Mouse (Mus musculus): Measurements from ENCODE around the gene Sp9. TPM values are rescaled to one million over a fixed set of nuclear protein-coding genes. Genes with fewer than 3 reads are reported as not detected.
A peak's percentile ranks its signal among the peaks of the same experiment; 100 is the strongest.

The Sp9 gene
- total RNA-seq, 2 experiments from 2014 or later: 3.6 to 4.1 TPM

DNA sequence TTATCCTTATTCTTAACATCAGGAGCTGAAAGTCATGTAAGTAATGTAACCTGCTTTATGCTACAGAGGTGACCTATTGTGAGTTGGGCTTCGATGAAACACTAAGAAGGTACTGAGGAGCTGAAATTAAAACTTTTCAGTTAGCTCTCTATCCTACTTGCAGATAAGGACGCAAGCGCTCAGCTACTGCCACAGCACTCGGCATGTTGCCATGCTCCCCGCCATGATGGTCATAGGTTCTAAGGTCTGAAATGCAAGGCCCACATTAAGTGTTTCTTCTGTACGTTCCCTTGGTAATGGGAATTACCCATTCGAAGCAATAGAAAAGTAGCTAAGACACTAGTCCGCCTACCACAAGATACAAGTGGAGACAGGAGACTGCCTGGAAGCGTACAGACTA is 31.0 kb downstream of the Sp9 start:
- no peak for DNase-seq (ENCODE audit: low spot score in 2 of 2)

DNA sequence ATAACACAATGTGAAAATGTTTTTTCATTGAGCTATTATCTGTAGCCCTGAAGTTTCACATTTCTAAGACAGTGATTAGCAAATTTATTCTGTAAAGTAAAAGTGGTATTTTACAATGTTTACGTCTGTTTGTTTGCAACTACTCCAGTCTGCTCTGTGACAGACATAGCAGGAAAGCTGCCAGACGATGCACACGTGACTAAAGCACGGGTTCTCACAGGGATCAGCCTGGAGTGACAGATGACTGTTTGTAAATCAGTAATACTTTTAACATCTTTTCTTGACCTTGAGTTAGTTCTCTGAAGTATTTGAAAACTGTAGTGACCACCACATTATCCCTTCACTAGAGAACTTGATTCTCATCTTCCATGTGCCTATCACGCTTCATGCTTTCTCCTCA is 32.8 kb downstream of the Sp9 start:
- no peak for DNase-seq (ENCODE audit: low spot score in 2 of 2)

DNA sequence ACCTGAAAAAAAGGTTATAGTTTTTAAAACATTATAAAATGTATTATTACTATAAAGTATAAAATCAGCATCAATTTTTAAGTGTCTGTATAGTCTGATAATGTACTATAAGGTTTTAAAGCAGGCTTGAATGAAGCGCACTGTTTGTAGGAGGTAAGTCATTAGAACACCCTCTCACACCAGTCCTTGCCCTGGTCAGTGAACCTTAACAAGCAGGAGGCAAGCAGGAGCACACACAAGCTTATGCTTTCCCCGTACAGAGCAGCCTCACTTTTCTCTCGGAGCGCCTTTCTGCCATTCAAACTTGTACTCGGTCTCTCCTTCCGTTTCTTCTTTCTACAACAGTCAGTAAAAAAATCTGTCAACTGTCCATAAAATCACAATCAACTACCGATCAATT is 34.3 kb downstream of the Sp9 start:
- DNase-seq (ENCODE audit: low spot score in 2 of 2): no peak

DNA sequence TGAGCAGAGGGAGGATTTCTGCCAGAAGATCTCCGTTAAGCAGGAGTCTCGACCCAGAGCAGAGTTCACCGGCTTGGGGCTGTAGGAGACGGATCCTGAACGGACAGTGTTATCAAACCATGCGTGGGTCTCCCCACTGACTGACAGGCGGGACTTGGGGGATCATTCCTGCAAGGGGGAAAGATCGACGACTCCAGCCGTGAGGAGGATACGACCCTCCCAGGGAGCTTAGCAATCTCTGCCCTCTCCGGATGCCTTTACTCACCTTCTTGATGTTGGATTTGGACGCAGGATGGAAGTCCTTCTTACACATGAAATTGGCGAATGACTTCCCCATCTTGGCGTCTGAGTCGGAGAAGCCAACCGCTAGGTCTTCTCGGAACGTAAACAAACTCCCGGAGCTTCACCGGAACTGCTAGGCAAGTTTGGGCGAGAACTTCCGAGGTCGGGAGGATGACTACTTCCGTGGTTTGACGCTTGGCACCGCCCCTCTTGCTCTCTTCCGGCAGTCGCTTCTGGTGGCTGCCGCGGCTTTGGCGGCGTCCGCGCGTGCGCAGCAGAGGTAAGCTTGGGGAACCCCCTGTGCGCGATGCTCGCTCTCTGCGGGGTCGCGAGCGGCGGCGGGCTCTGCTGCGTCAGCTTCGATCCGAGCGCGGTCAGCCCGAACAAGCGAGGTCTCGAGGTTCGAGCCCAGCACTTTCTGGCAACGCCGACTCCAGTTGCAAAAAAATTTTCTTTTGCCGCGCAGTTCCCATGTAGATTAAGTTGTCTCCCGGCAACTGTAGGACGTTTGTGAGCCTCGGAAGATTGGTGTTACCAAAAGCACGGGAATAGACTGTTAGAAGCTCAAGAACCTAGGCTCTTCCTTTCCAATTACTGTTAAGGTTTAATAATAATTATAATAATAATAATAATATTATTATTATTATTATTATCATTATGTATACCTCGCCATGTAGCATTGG is 40.7 kb downstream of the Sp9 start, which contains the start of the genes Scrn3 and Cir1:
Gene Scrn3 (plus strand): TSS at position 450 of the 965 bp plus-strand sequence.
Gene Cir1 (minus strand): TSS at position 550 of the 965 bp plus-strand sequence.
- peak; percentile 92 to 96 for DNase-seq (ENCODE audit: low spot score in 2 of 2)

DNA sequence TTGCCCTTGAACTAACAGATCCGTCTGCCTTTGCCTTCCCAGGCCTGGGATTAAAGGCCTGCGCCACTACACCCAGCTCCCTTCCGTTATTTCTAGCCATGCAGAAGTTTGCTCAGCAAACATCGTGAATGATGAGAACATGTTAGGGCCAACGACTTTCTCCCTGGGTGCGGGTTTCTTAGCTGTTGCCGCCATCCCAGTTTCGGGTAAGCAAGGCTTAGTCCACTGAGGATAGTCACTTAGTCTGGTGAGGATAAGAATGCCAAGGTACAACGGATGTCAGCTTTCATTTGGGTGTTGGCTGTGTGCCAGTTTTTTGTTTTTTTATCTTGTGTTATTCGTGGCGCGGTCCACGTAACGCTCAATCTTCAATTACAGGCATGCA is 41.4 kb downstream of the Sp9 start:
- peak in 1 of 2 experiments; percentile 16 for DNase-seq (ENCODE audit: low spot score in 2 of 2)

DNA sequence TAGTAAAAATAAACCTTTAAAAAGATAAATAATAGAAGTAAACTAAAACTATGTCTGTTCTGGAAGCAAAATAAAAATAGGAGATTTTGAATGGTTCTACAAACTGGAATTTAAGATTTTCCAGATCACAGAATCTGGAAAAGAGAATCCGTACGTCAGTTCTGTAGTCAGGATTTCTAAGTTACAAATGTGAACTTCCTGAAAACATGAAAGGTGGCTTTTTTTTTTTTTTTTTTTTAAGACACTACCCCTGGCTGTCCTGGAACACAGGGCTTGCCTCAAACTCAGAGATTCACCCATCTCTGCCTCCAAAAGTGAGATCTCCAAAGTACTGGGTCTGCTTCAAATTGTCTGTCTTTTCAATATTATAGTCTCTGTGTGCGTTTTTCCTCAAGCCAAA is 42.6 kb downstream of the Sp9 start:
- no peak for DNase-seq (ENCODE audit: low spot score in 2 of 2)

DNA sequence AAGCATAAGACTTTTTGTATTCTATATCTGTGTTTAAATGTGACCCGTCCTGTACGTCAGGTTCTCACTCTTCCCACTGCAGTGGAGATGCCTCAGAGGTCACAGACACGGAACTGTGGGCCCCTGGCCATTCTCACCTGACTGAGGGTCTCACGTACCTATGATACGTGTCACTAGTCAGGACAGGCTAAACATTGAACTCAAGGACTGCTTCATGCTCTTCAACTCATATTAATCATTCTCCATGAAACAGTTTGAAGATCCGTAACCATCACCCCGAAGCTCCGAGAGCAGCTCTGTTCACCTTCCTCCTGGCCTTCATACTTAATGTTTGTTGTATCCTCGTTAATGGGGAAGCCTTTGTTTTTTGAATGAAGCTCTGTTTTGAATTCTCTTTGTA is 45.7 kb downstream of the Sp9 start:
- DNase-seq (ENCODE audit: low spot score in 2 of 2): no peak

DNA sequence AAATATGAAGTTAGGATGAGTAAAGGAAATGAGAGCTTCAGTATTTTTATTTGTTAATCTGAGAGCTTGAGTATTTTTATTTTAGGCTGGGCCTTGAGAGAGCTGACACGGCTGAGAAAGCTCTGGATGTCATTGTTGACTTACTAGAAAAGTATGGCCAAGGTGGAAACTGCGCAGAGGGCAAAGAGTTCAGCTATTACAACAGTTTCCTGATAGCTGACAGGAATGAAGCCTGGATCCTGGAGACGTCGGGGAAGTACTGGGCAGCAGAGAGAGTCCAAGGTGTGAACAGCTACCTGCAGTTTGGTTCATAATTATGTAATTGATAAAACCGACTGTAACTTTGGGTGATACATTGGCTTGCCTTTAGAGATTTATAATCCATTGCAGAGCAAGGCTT is 47.5 kb downstream of the Sp9 start:
- no peak for DNase-seq (ENCODE audit: low spot score in 2 of 2)

DNA sequence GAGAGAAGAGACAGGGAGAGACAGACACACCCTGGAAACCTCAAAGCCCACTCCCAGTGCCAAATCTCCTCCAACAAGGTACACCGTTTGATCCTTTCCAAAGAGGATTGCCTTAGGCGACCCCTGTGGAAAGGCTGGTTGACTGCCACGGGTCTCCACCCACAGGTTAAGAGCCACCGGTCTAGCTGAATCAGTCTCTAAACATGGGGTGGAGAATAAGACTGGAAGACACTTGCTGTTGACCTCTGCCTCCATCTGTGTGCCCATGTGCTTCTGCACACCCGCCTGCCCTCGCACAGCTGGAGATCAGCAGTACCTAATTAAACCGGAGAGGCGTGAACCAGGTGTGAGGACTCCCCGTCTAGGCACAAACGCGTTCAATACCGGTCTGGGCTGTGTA is 51.3 kb downstream of the Sp9 start:
- DNase-seq (ENCODE audit: low spot score in 2 of 2): no peak

DNA sequence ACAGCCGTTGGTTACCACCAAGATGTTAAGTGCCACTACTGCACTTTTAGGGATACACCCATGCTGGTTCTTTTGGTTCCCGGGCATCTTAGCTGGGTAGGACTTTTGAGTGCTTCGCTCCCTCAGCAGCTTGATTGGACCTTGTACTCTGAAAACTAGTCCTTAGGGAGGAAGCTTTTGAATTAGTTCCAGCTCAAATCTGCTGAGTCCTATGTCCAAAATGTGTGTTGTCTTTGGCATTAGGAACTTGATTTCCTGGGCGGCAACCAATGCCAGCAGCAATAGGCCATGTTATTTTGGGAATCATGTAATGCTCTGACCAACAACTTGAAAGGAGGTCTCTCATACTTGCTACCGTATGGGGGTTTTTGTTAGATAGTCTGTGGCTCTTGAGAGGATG is 54.1 kb downstream of the Sp9 start:
- DNase-seq (ENCODE audit: low spot score in 2 of 2): no peak

Other genes starting within 250 kb of the Sp9 start
- 100 to 1,000 TPM; 100 to 106 TPM for gene Ola1, start 53.0 kb upstream of the Sp9 start, total RNA-seq (2021)
- 10 to 100 TPM; 24.8 to 25.7 TPM for gene Scrn3, start 40.7 kb downstream of the Sp9 start, total RNA-seq (2021)
- 10 to 100 TPM; 25.6 to 28.3 TPM for gene Cir1, start 40.8 kb downstream of the Sp9 start, total RNA-seq (2021)
- gene Gpr155, start 114.6 kb downstream of the Sp9 start, total RNA-seq (2021): 10 to 100 TPM; 37.6 to 39.4 TPM

Data from left cerebral cortex, adult 18-20 months (tissue).